ENCODE assay signal across 10 mouse cellular contexts in genomic region chr10:15299331-15300198, GRCm38 (mm10).
DNase-seq lines count a peak whose midpoint lies in the region; ATAC-seq and TF ChIP-seq lines count a peak whose summit lies in the region.
"Had no signal": no experiment of that assay in that cellular context is flagged by ENCODE, and none has a peak within 500 bp of the region (broad histone marks: within the 10 kb centered on the region; RNA-seq: fewer than 3 reads in every experiment).

No protein-coding gene starts in this region.

- ATAC-seq in forebrain, embryonic 11.5 days (replicated peaks; ENCODE audit: low FRiP score), result peak; percentile 76
- ATAC-seq in hindbrain, embryonic 14.5 days (ENCODE audit: low FRiP score), result peak; percentile 45; the same call in 1 of the 2 replicates

- no peaks in the 10 kb centered on the region for H3K36me3 ChIP-seq in forebrain, embryonic 11.5 days (ENCODE audit: control insufficient read depth, insufficient read depth, low read length)
- H3K36me3 ChIP-seq in hindbrain, embryonic 14.5 days (replicated peaks; ENCODE audit: control insufficient read depth, insufficient read depth), result no peaks in the 10 kb centered on the region
- H3K36me3 ChIP-seq: G1E; intestine, embryonic 15.5 days had no signal

- no peak for DNase-seq in layer of hippocampus, adult 2 months (ENCODE audit: low spot score in 2 of 2)
- DNase-seq in layer of hippocampus, postnatal 25 days (ENCODE audit: extremely low spot score in 1 of 2, low spot score in 1 of 2), result no peak
- no peak for DNase-seq in forebrain, embryonic 11.5 days (ENCODE audit: low spot score)
- no peak for DNase-seq in hindbrain, embryonic 14.5 days (ENCODE audit: low spot score)
- DNase-seq in retina, embryonic 14.5 days (ENCODE audit: low spot score), result peak; percentile 26
- no peak for DNase-seq in lung, postnatal 10 days
- no peak for DNase-seq in left cerebral cortex, postnatal 36 days (ENCODE audit: low spot score in 2 of 2)

- no peak overlapping the region for H3K9ac ChIP-seq in forebrain, embryonic 11.5 days (ENCODE audit: low read length)
- H3K9ac ChIP-seq in hindbrain, embryonic 14.5 days, result no peak overlapping the region
- H3K9ac ChIP-seq: intestine, embryonic 15.5 days; lung, embryonic 14.5 days had no signal

- no peaks in the 10 kb centered on the region for H3K27me3 ChIP-seq in forebrain, embryonic 11.5 days (ENCODE audit: control insufficient read depth, insufficient read depth, low read length)
- no peaks in the 10 kb centered on the region for H3K27me3 ChIP-seq in hindbrain, embryonic 14.5 days (ENCODE audit: control insufficient read depth, insufficient read depth, low read length)
- H3K27me3 ChIP-seq: intestine, embryonic 15.5 days had no signal

- no peak overlapping the region for H3K4me2 ChIP-seq in forebrain, embryonic 11.5 days (ENCODE audit: low read depth, low read length, severe bottlenecking)
- peak overlapping the region; percentile 43 for H3K4me2 ChIP-seq in hindbrain, embryonic 14.5 days (replicated peaks)

- intact Hi-C loops in left cerebral cortex, postnatal 36 days (cut with DNase I), result no loop called here

- no peak for TF ChIP-seq CTCF in layer of hippocampus, adult 2 months (conservative IDR thresholded peaks at IDR 0.05)

- H3K4me3 ChIP-seq in layer of hippocampus, adult 2 months, result peak overlapping the region; percentile 46
- no peak overlapping the region for H3K4me3 ChIP-seq in forebrain, embryonic 11.5 days (ENCODE audit: low read depth, low read length)
- H3K4me3 ChIP-seq in hindbrain, embryonic 14.5 days (replicated peaks; ENCODE audit: low read length), result no peak overlapping the region
- H3K4me3 ChIP-seq: intestine, embryonic 15.5 days had no signal

- H3K27ac ChIP-seq in layer of hippocampus, adult 2 months, result 0 out of 2 replicates have a peak overlapping the region, but pooled peaks have one; percentile 43
- no peak overlapping the region for H3K27ac ChIP-seq in forebrain, embryonic 11.5 days (ENCODE audit: low read depth, low read length)
- no peak overlapping the region for H3K27ac ChIP-seq in hindbrain, embryonic 14.5 days
- H3K27ac ChIP-seq: intestine, embryonic 15.5 days had no signal

- H3K9me3 ChIP-seq in forebrain, embryonic 11.5 days (ENCODE audit: control insufficient read depth, low read length), result no peaks in the 10 kb centered on the region
- H3K9me3 ChIP-seq in hindbrain, embryonic 14.5 days (ENCODE audit: control insufficient read depth, low read length), result no peaks in the 10 kb centered on the region
- H3K9me3 ChIP-seq: G1E; intestine, embryonic 15.5 days had no signal

- 34% methylated on average over 11 of the region's 11 CpGs for WGBS in forebrain, embryonic 11.5 days
- WGBS in hindbrain, embryonic 14.5 days, result 25% methylated on average over 11 of the region's 11 CpGs

- no peaks in the 10 kb centered on the region; the same call in 1 of the 2 replicates for H3K4me1 ChIP-seq in forebrain, embryonic 11.5 days (replicated peaks; ENCODE audit: control insufficient read depth, insufficient read depth, low read length)
- H3K4me1 ChIP-seq in hindbrain, embryonic 14.5 days (replicated peaks; ENCODE audit: control insufficient read depth, insufficient read depth, low read length), result peaks cover 9% of the 10 kb centered on the region; the same call in 1 of the 2 replicates
- H3K4me1 ChIP-seq: intestine, embryonic 15.5 days had no signal
